Mouse (Mus musculus): ENCODE results near the gene Pde11a.
A peak's percentile ranks its signal among the peaks of the same experiment; 100 is the strongest.

Gene Pde11a

GRCm38 (mm10) chr2:76097284-76097683, 241.3 kb downstream of the Pde11a start:
- no peak for DNase-seq (ENCODE audit: low spot score in 2 of 2)

GRCm38 (mm10) chr2:76095861-76096260, 242.7 kb downstream of the Pde11a start:
- DNase-seq (ENCODE audit: low spot score in 2 of 2) = no peak

- DNase-seq (ENCODE audit: low spot score in 2 of 2) = no peak
Measured at GRCm38 (mm10) chr2:76090506-76090905, 248.1 kb downstream of the Pde11a start.

- DNase-seq (ENCODE audit: low spot score in 2 of 2) = no peak
Measured at GRCm38 (mm10) chr2:76088844-76089243, 249.7 kb downstream of the Pde11a start.

GRCm38 (mm10) chr2:76088413-76088812, 250.2 kb downstream of the Pde11a start:
- DNase-seq (ENCODE audit: low spot score in 2 of 2) = no peak

GRCm38 (mm10) chr2:76087170-76087569, 251.4 kb downstream of the Pde11a start:
- no peak for DNase-seq (ENCODE audit: low spot score in 2 of 2)

- DNase-seq (ENCODE audit: low spot score in 2 of 2) = no peak
Measured at GRCm38 (mm10) chr2:76084982-76085381, 253.6 kb downstream of the Pde11a start.

- no peak for DNase-seq (ENCODE audit: low spot score in 2 of 2)
Measured at GRCm38 (mm10) chr2:76083901-76084300, 254.7 kb downstream of the Pde11a start.

GRCm38 (mm10) chr2:76083396-76083795, 255.2 kb downstream of the Pde11a start:
- DNase-seq (ENCODE audit: low spot score in 2 of 2) = no peak

GRCm38 (mm10) chr2:76081991-76082390, 256.6 kb downstream of the Pde11a start:
- DNase-seq (ENCODE audit: low spot score in 2 of 2) = no peak

- no peak for DNase-seq (ENCODE audit: low spot score in 2 of 2)
Measured at GRCm38 (mm10) chr2:76080549-76080948, 258.0 kb downstream of the Pde11a start.

GRCm38 (mm10) chr2:76076838-76077237, 261.7 kb downstream of the Pde11a start:
- DNase-seq (ENCODE audit: low spot score in 2 of 2) = no peak

GRCm38 (mm10) chr2:76076047-76076446, 262.5 kb downstream of the Pde11a start:
- DNase-seq (ENCODE audit: low spot score in 2 of 2) = no peak

GRCm38 (mm10) chr2:76073079-76073478, 265.5 kb downstream of the Pde11a start:
- DNase-seq (ENCODE audit: low spot score in 2 of 2) = no peak

- DNase-seq (ENCODE audit: low spot score in 2 of 2) = peak in 1 of 2 experiments; percentile 25
Measured at GRCm38 (mm10) chr2:76070432-76071306, 267.9 kb downstream of the Pde11a start.

- no peak for DNase-seq (ENCODE audit: low spot score in 2 of 2)
Measured at GRCm38 (mm10) chr2:76069238-76069637, 269.3 kb downstream of the Pde11a start.

- no peak for DNase-seq (ENCODE audit: low spot score in 2 of 2)
Measured at GRCm38 (mm10) chr2:76068155-76068554, 270.4 kb downstream of the Pde11a start.

- DNase-seq (ENCODE audit: low spot score in 2 of 2) = no peak
Measured at GRCm38 (mm10) chr2:76067144-76067543, 271.4 kb downstream of the Pde11a start.

- DNase-seq (ENCODE audit: low spot score in 2 of 2) = no peak
Measured at GRCm38 (mm10) chr2:76065292-76065691, 273.3 kb downstream of the Pde11a start.

- peak in 1 of 2 experiments; percentile 14 for DNase-seq (ENCODE audit: low spot score in 2 of 2)
Measured at GRCm38 (mm10) chr2:76064078-76064477, 274.5 kb downstream of the Pde11a start.

GRCm38 (mm10) chr2:76060207-76060606, 278.4 kb downstream of the Pde11a start:
- no peak for DNase-seq (ENCODE audit: low spot score in 2 of 2)

GRCm38 (mm10) chr2:76059595-76059994, 279.0 kb downstream of the Pde11a start:
- no peak for DNase-seq (ENCODE audit: low spot score in 2 of 2)

GRCm38 (mm10) chr2:76058661-76059467, 279.7 kb downstream of the Pde11a start:
- DNase-seq (ENCODE audit: low spot score in 2 of 2) = no peak
